Mouse (Mus musculus): ENCODE data around the gene Ace3. TPM values are rescaled to one million over a fixed set of nuclear protein-coding genes. Genes with fewer than 3 reads are reported as not detected.

The Ace3 gene
- polyA plus RNA-seq (2017; shearing (Covaris generic)) = under 1 TPM in 1 of 2 experiments, not detected in 1; 0.07 TPM

GRCm38 (mm10) chr11:105994375-105994774 lies at the start of gene Ace3:
Gene Ace3, plus strand, starts transcription at chr11:105994675.

GRCm38 (mm10) chr11:105952911-105953386 lies 41.5 kb upstream of the Ace3 start, which contains the start of gene Cyb561:
Gene Cyb561, minus strand, starts transcription at chr11:105953336.

GRCm38 (mm10) chr11:105967741-105968574 lies 26.5 kb upstream of the Ace3 start, which contains the start of gene Ace:
Gene Ace, plus strand, starts transcription at chr11:105967945.

GRCm38 (mm10) chr11:106007821-106008220 lies 13.3 kb downstream of the Ace3 start, which contains the start of gene Kcnh6:
Gene Kcnh6, plus strand, starts transcription at chr11:106008124.

GRCm38 (mm10) chr11:106036548-106037417 lies 42.3 kb downstream of the Ace3 start, which contains the start of gene Dcaf7:
Gene Dcaf7, plus strand, starts transcription at chr11:106036872.

Other genes with a start within 250 kb of the Ace3 start
- 1 to 10 TPM in 1 of 2 experiments, under 1 TPM in 1; 0.65 to 1.6 TPM for gene Cyb561, start 41.3 kb upstream of the Ace3 start, polyA plus RNA-seq (2017; shearing (Covaris generic))
- under 1 TPM; 0.30 to 0.34 TPM for gene Ace, start 26.7 kb upstream of the Ace3 start, polyA plus RNA-seq (2017; shearing (Covaris generic))
- gene Kcnh6, start 13.4 kb downstream of the Ace3 start, polyA plus RNA-seq (2017; shearing (Covaris generic)) = under 1 TPM; 0.05 TPM
- gene Dcaf7, start 42.2 kb downstream of the Ace3 start, polyA plus RNA-seq (2017; shearing (Covaris generic)) = 10 to 100 TPM; 51.8 to 78.4 TPM
- gene Taco1, start 71.4 kb downstream of the Ace3 start, polyA plus RNA-seq (2017; shearing (Covaris generic)) = 10 to 100 TPM; 14.3 to 15.8 TPM
- 10 to 100 TPM; 51.2 to 76.6 TPM for gene Map3k3, start 89.9 kb downstream of the Ace3 start, polyA plus RNA-seq (2017; shearing (Covaris generic))
- 1 to 10 TPM; 1.3 to 2.4 TPM for gene Gm10840, start 166.2 kb downstream of the Ace3 start, polyA plus RNA-seq (2017; shearing (Covaris generic))
- gene Limd2, start 166.2 kb downstream of the Ace3 start, polyA plus RNA-seq (2017; shearing (Covaris generic)) = 1,000 to 10,000 TPM; 1,468 to 2,043 TPM
- gene Strada, start 207.5 kb downstream of the Ace3 start, polyA plus RNA-seq (2017; shearing (Covaris generic)) = 10 to 100 TPM; 25.7 to 29.6 TPM
- gene Ccdc47, start 221.7 kb downstream of the Ace3 start, polyA plus RNA-seq (2017; shearing (Covaris generic)) = 10 to 100 TPM; 92.0 to 94.0 TPM
- 10 to 100 TPM; 68.5 to 81.4 TPM for gene Ddx42, start 222.3 kb downstream of the Ace3 start, polyA plus RNA-seq (2017; shearing (Covaris generic))